Mouse (Mus musculus) limb, embryonic 11.5 days (tissue): ENCODE measurements at regions not wholly inside any gene's neighbourhood (a gene's known extent, or its start where the extent isn't known, plus 50 kb on each side); places are given as distances from the start of the nearest gene placed in this dataset.

ENCODE experiments used
- ATAC-seq: fragments of 200-750 bp; cut with Nextera tagmentation; 2 replicates; pipeline ENCODE4 v1.8.0; 2017; ENCODE audit warnings: low read depth; ENCODE audit not compliant: insufficient number of reproducible peaks, low FRiP score, low TSS enrichment
- DNase-seq: peaks from one replicate; pipeline ENCODE4 v3.0.0-alpha.2; 2015; ENCODE audit warnings: low spot score
- H3K27ac ChIP-seq: fragments of 300-500 bp; sonication (generic); replicated peaks from 2 replicates; pipeline ENCODE4 v1.5.1; 2014; ENCODE audit warnings: low read depth, mild to moderate bottlenecking, low read length
- H3K27me3 ChIP-seq: fragments of 300-500 bp; sonication (generic); 2 replicates; pipeline ENCODE4 v1.6.1; 2014; ENCODE audit warnings: mild to moderate bottlenecking, low read length, mixed read lengths; ENCODE audit not compliant: control insufficient read depth, insufficient read depth
- H3K36me3 ChIP-seq: fragments of 300-500 bp; sonication (generic); 2 replicates; pipeline ENCODE4 v1.6.1; 2014; ENCODE audit warnings: mild to moderate bottlenecking, low read length, moderate library complexity, mixed read lengths; ENCODE audit not compliant: control insufficient read depth, insufficient read depth
- H3K4me1 ChIP-seq: fragments of 300-500 bp; sonication (generic); 2 replicates; pipeline ENCODE4 v1.6.1; 2014; ENCODE audit warnings: low read length, mixed read lengths; ENCODE audit not compliant: control insufficient read depth, insufficient read depth
- H3K4me2 ChIP-seq: fragments of 300-500 bp; sonication (generic); 2 replicates; pipeline ENCODE4 v1.6.1; 2014; ENCODE audit warnings: low read depth, mild to moderate bottlenecking, moderate library complexity; ENCODE audit not compliant: severe bottlenecking
- H3K4me3 ChIP-seq: fragments of 300-500 bp; sonication (generic); 2 replicates; pipeline ENCODE4 v1.5.1; 2014; ENCODE audit warnings: low read depth, low read length
- H3K9ac ChIP-seq: fragments of 300-500 bp; sonication (generic); 2 replicates; pipeline ENCODE4 v1.6.1; 2014; ENCODE audit warnings: mild to moderate bottlenecking, low read length
- H3K9me3 ChIP-seq: fragments of 300-500 bp; sonication (generic); 2 replicates; pipeline ENCODE4 v1.6.1; 2016; ENCODE audit warnings: low read length; ENCODE audit not compliant: control insufficient read depth
- WGBS: fragments of 180-500 bp; shearing (Covaris S2); extraction: QIAGEN DNeasy Blood & Tissue Kit; methylation state at CpG from one replicate; pipeline ENCODE4 v1.1.7; 2014; 5-methylcytosine and 5-hydroxymethylcytosine counted together

DNA sequence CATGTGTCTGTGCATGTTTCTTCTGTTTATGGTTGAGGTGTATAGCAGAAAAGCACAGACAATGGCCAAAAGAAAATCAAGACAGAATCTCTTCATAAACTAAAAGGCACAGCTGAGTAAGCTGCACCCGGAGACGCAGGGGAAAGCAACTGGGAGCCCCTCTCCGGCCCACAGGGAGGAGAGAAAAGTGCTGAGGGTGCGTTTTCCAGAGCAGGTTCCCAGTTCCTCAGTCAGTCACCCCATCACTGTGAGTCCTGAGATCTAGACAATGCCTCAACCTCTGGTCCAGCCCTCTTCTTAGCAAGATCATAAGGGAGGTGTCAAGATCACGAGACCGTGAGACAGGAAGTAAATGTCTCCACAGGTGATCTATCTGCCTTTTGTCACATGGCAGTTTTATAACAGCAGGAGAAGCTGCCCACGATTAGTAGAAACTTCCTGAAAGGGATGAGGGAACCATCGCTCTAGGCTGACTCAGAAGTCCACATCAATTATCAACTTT lies 110.7 kb downstream of the Tmem17 start:
- H3K36me3 ChIP-seq: no peaks in the 10 kb centered on the region
- 50% methylated on average over 8 of the region's 8 CpGs for WGBS
- H3K27me3 ChIP-seq: no peaks in the 10 kb centered on the region
- no peak for DNase-seq
- no peak overlapping the region for H3K4me2 ChIP-seq
- ATAC-seq: no peak
- H3K9ac ChIP-seq: no peak overlapping the region
- no peaks in the 10 kb centered on the region for H3K9me3 ChIP-seq
- H3K4me3 ChIP-seq: no peak overlapping the region
- H3K27ac ChIP-seq: no peak overlapping the region
- H3K4me1 ChIP-seq: no peaks in the 10 kb centered on the region

- no peaks in the 10 kb centered on the region for H3K9me3 ChIP-seq
- no peaks in the 10 kb centered on the region for H3K36me3 ChIP-seq
- H3K4me3 ChIP-seq: no peak overlapping the region
- H3K27me3 ChIP-seq: no peaks in the 10 kb centered on the region
- DNase-seq: no peak
- no peak overlapping the region for H3K27ac ChIP-seq
- WGBS: 95% methylated on average over 1 of the region's 1 CpGs
- H3K4me2 ChIP-seq: no peak overlapping the region
- no peak overlapping the region for H3K9ac ChIP-seq
- no peak for ATAC-seq
- no peaks in the 10 kb centered on the region for H3K4me1 ChIP-seq
Observed at GRCm38 (mm10) chr11:22626407-22626806, 114.5 kb downstream of the Tmem17 start.

GRCm38 (mm10) chr11:22628497-22628896 lies 116.6 kb downstream of the Tmem17 start:
- 86% methylated on average over 5 of the region's 5 CpGs for WGBS
- H3K9ac ChIP-seq: no peak overlapping the region
- H3K27ac ChIP-seq: no peak overlapping the region
- no peaks in the 10 kb centered on the region for H3K4me1 ChIP-seq
- no peaks in the 10 kb centered on the region for H3K9me3 ChIP-seq
- no peak overlapping the region for H3K4me2 ChIP-seq
- no peak overlapping the region for H3K4me3 ChIP-seq
- ATAC-seq (no peak), DNase-seq (no peak)
- H3K27me3 ChIP-seq: no peaks in the 10 kb centered on the region
- H3K36me3 ChIP-seq: no peaks in the 10 kb centered on the region

DNA sequence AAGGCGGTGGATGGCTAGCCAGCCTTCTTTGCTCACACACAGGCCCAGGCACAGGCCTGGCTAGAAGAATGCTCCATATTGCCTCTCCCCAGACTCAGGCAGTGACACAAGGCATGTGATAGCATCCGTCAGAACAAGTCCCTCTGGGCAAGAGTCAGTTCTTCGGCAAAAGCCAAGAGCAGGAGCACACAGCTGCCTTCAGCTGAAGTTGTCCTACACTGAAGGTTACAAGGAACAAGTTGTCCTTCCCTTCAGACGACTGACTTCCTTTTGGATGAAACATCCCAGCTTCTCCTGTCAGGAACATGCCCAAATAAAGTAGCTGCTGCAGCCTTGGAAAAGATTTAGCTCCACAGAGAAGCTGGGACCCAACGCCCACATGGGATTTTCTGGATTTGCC lies 117.1 kb downstream of the Tmem17 start:
- Histone ChIP-seq H3K4me3 (no peak overlapping the region), H3K4me1 (no peaks in the 10 kb centered on the region), H3K36me3 (no peaks in the 10 kb centered on the region), H3K27ac (no peak overlapping the region), H3K9me3 (no peaks in the 10 kb centered on the region), H3K27me3 (no peaks in the 10 kb centered on the region), H3K9ac (no peak overlapping the region), H3K4me2 (no peak overlapping the region)
- 74% methylated on average over 5 of the region's 5 CpGs for WGBS
- ATAC-seq (no peak), DNase-seq (no peak)

GRCm38 (mm10) chr11:22629581-22629980 lies 117.7 kb downstream of the Tmem17 start:
- Histone ChIP-seq H3K4me2 (peak overlapping the region; percentile 38), H3K27me3 (no peaks in the 10 kb centered on the region), H3K36me3 (no peaks in the 10 kb centered on the region), H3K9me3 (no peaks in the 10 kb centered on the region), H3K9ac (peak overlapping the region; percentile 55), H3K4me1 (no peaks in the 10 kb centered on the region), H3K27ac (0 out of 2 replicates have a peak overlapping the region, but pooled peaks have one; percentile 52), H3K4me3 (0 out of 2 replicates have a peak overlapping the region, but pooled peaks have one; percentile 10)
- DNase-seq: peak; percentile 59
- WGBS: 17% methylated on average over 13 of the region's 13 CpGs
- ATAC-seq: peak; percentile 44; the same call in 1 of the 2 replicates

DNA sequence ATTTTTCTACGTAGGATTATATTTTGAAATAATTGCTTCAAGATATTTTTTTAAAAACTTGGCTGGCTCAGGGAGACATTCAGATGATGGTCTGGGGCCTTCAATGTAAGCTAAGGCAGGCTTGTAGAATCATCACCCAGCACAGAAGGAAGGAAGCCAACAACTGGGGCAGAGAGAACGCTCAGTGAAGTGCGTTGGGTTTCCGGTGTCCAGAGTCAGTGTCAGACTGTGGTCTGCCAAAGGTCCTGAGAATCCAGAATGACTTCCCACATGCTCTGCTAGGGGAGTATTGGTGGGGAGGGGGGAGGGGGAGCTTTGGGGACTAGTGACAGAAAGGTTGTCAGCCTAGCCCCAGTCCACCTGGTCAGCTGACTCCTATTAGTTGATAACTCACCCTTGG lies 118.1 kb downstream of the Tmem17 start:
- DNase-seq (no peak), ATAC-seq (no peak)
- Histone ChIP-seq H3K36me3 (no peaks in the 10 kb centered on the region), H3K9ac (peak overlapping the region; percentile 55), H3K4me3 (no peak overlapping the region), H3K4me1 (no peaks in the 10 kb centered on the region), H3K9me3 (no peaks in the 10 kb centered on the region), H3K4me2 (peak overlapping the region; percentile 38; the same call in 1 of the 2 replicates), H3K27ac (no peak overlapping the region), H3K27me3 (no peaks in the 10 kb centered on the region)
- WGBS: 74% methylated on average over 4 of the region's 4 CpGs

DNA sequence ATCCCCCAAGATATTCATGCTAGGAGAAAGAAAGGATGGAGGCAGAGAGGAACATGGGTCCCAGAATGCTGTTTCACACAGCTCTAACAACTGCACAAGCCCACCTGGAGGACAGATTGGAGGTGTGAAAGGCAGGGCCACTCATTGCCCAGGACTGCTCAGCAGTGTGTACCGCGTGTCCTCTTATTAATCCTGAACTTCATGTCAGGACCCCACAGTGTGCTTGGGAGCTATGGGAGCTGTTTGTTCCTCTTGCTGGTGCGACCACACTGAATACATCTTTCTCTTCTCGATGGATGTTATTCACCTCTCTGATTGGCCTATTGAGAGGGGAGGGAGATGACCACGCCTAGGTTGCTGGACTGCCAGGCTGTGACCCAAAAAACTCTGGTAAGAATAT lies 119.1 kb downstream of the Tmem17 start:
- H3K27ac ChIP-seq: no peak overlapping the region
- H3K4me1 ChIP-seq: no peaks in the 10 kb centered on the region
- no peak overlapping the region for H3K4me2 ChIP-seq
- 83% methylated on average over 5 of the region's 5 CpGs for WGBS
- no peak for DNase-seq
- ATAC-seq: no peak
- no peak overlapping the region for H3K9ac ChIP-seq
- no peak overlapping the region for H3K4me3 ChIP-seq
- no peaks in the 10 kb centered on the region for H3K36me3 ChIP-seq
- no peaks in the 10 kb centered on the region for H3K27me3 ChIP-seq
- no peaks in the 10 kb centered on the region for H3K9me3 ChIP-seq

- 28% methylated on average over 6 of the region's 6 CpGs for WGBS
- H3K36me3 ChIP-seq: no peaks in the 10 kb centered on the region
- H3K4me1 ChIP-seq: no peaks in the 10 kb centered on the region
- DNase-seq: peak; percentile 60
- no peak overlapping the region for H3K4me2 ChIP-seq
- no peaks in the 10 kb centered on the region for H3K9me3 ChIP-seq
- no peak overlapping the region for H3K9ac ChIP-seq
- H3K4me3 ChIP-seq: no peak overlapping the region
- no peak for ATAC-seq
- no peaks in the 10 kb centered on the region for H3K27me3 ChIP-seq
- no peak overlapping the region for H3K27ac ChIP-seq
Observed at GRCm38 (mm10) chr11:22631606-22632313, 119.9 kb downstream of the Tmem17 start.

- Histone ChIP-seq H3K9ac (no peak overlapping the region), H3K4me2 (no peak overlapping the region), H3K4me1 (no peaks in the 10 kb centered on the region), H3K4me3 (no peak overlapping the region), H3K9me3 (no peaks in the 10 kb centered on the region), H3K36me3 (no peaks in the 10 kb centered on the region), H3K27me3 (no peaks in the 10 kb centered on the region), H3K27ac (no peak overlapping the region)
- ATAC-seq: no peak
- DNase-seq: no peak
Observed at GRCm38 (mm10) chr11:22632314-22632700, 120.4 kb downstream of the Tmem17 start.
